Mouse (Mus musculus): ENCODE data around the gene Metap1d.

DNA sequence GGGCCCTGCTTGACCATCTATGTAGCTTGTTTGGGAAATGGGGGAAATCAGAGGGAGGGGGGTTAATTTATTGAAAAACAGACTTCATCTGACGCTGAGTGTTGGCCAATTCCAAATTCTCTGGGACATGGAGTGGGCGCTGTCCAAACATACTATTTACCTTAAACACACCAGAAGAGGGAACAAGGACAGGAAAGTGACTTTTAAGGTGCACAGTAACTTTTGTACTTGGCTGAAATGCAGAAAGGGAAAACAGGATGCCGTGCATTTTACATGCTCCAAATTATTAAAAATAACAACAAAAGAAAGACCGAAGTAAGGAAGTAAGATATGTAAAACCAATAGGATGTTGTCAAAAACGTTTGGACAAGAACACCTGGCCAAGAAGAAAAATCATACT, 80.0 kb downstream of the Metap1d start:
- TF ChIP-seq CTCF (IDR thresholded peaks at IDR 0.05; ENCODE audit: extremely low read depth, insufficient read length, insufficient replicate concordance, low read depth, low read length) (no peak), POLR2A (IDR thresholded peaks at IDR 0.05; ENCODE audit: low read depth, low read length) (no peak)
